Mouse (Mus musculus) heart, embryonic 14.5 days (tissue): ENCODE measurements around the gene Nadk. TPM values are rescaled to one million over a fixed set of nuclear protein-coding genes. Genes with fewer than 3 reads are reported as not detected.

ENCODE experiments used
- ATAC-seq: fragments of 200-750 bp; cut with Nextera tagmentation; 2 replicates; pipeline ENCODE4 v1.8.0; 2017; ENCODE audit warnings: low read depth, moderate TSS enrichment; ENCODE audit not compliant: insufficient number of reproducible peaks, insufficient read depth, low FRiP score
- H3K27ac ChIP-seq, 2 experiments: fragments of 200-500 bp in 1 of 2; fragments of 300-500 bp in 1 of 2; sonication (generic) in 1 of 2; replicated peaks in 1 of 2; 2 replicates each; pipeline ENCODE4 v1.5.1; 2012 to 2014; ENCODE audit warnings: low read depth in 2 of 2, low read length in 2 of 2, control low read depth in 1 of 2, mild to moderate bottlenecking in 1 of 2, mixed read lengths in 1 of 2; ENCODE audit not compliant: control insufficient read depth in 1 of 2, insufficient read depth in 1 of 2
- H3K27me3 ChIP-seq: fragments of 300-500 bp; sonication (generic); 2 replicates; pipeline ENCODE4 v1.6.1; 2014; ENCODE audit warnings: mild to moderate bottlenecking, low read length, control low read depth; ENCODE audit not compliant: control insufficient read depth, insufficient read depth
- H3K36me3 ChIP-seq: fragments of 300-500 bp; sonication (generic); 2 replicates; pipeline ENCODE4 v1.6.1; 2014; ENCODE audit warnings: mild to moderate bottlenecking, control low read depth, low read length, mixed read lengths; ENCODE audit not compliant: control insufficient read depth, insufficient read depth
- H3K4me1 ChIP-seq, 2 experiments: fragments of 200-500 bp in 1 of 2; fragments of 300-500 bp in 1 of 2; sonication (generic) in 1 of 2; 2 replicates each; pipeline ENCODE4 v1.6.1; 2012 to 2014; ENCODE audit warnings: low read length in 2 of 2, control low read depth in 1 of 2, mixed read lengths in 1 of 2; ENCODE audit not compliant: control insufficient read depth in 2 of 2, insufficient read depth in 2 of 2
- H3K4me2 ChIP-seq: fragments of 300-500 bp; sonication (generic); 2 replicates; pipeline ENCODE4 v1.6.1; 2014; ENCODE audit warnings: mild to moderate bottlenecking, low read length
- H3K4me3 ChIP-seq, 2 experiments: fragments of 200-500 bp in 1 of 2; fragments of 300-500 bp in 1 of 2; sonication (generic) in 1 of 2; 2 replicates each; pipeline ENCODE4 v1.5.1; 2012 to 2014; ENCODE audit warnings: low read length in 2 of 2, mild to moderate bottlenecking in 2 of 2, control low read depth in 1 of 2, low read depth in 1 of 2, moderate library complexity in 1 of 2; ENCODE audit not compliant: control insufficient read depth in 1 of 2, insufficient read depth in 1 of 2
- H3K9ac ChIP-seq: fragments of 300-500 bp; sonication (generic); 2 replicates; pipeline ENCODE4 v1.6.1; 2014; ENCODE audit warnings: mild to moderate bottlenecking, low read length
- H3K9me3 ChIP-seq: fragments of 300-500 bp; sonication (generic); 2 replicates; pipeline ENCODE4 v1.6.1; 2016; ENCODE audit warnings: low read length, control low read depth; ENCODE audit not compliant: control insufficient read depth
- WGBS: fragments of 180-500 bp; shearing (Covaris S2); extraction: QIAGEN DNeasy Blood & Tissue Kit; methylation state at CpG from one replicate; pipeline ENCODE4 v1.1.7; 2014; 5-methylcytosine and 5-hydroxymethylcytosine counted together
- polyA plus RNA-seq: library from polyadenylated mRNA; unstranded; fragments of >200 nt; fragmentation: Nextera tagmentation; extraction: Ambion mirVana; gene quantifications from 2 replicates; pipeline ENCODE4 v1.2.1, GENCODE M21; 2014

Nadk gene
- polyA plus RNA-seq, 1 experiment from 2014 or later, result 51.4 TPM

DNA sequence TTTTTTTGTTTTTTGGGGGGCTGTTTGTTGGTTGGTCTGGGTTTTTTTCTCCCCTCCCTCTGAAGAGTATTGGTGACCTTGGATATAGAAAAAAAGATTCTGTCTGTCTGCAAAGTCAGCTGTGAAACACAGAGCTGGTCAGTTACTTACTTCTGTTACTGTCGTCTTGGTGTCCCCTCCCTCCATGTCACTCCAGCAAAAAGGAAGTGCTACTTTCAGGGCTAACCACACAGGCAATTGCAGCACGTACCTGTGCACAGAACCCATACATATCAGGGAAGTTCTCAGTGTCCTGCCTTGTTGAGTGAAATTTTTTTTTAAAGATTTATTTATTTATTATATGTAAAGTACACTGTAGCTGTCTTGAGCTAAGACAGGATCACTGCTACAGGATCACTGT lies 11.7 kb upstream of the Nadk start:
- H3K4me3 ChIP-seq, result no peak overlapping the region
- H3K9me3 ChIP-seq, result no peaks in the 10 kb centered on the region
- H3K4me1 ChIP-seq, result no peaks in the 10 kb centered on the region
- ATAC-seq, result no peak
- no peaks in the 10 kb centered on the region for H3K27me3 ChIP-seq
- no peak overlapping the region for H3K4me2 ChIP-seq
- H3K9ac ChIP-seq, result no peak overlapping the region
- WGBS, result 76% methylated on average over 2 of the region's 2 CpGs
- H3K36me3 ChIP-seq, result peaks cover 93% of the 10 kb centered on the region
- no peak overlapping the region for H3K27ac ChIP-seq

DNA sequence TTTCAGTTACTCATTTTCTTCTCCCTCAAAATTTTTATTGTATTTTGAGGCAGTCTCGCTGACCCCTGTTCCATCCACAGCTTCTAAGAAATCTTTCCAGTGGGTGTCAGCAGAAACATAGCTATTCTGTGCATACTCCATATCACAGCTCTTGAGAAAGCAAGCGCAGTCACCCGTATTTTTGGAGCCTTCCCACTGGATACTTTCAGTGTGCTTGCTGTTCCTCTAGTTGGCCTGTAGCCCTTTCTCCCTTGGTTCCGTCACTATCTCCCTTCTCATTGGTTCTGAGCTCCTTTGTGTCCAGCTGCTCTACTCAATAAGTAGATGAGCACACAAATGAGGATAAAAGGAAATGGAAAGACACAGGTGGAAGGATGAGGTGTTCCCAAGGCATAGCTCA lies 11.1 kb upstream of the Nadk start:
- Histone ChIP-seq H3K9ac (no peak overlapping the region), H3K4me3 (no peak overlapping the region), H3K9me3 (no peaks in the 10 kb centered on the region), H3K4me2 (no peak overlapping the region), H3K36me3 (peaks cover 93% of the 10 kb centered on the region), H3K27me3 (no peaks in the 10 kb centered on the region), H3K4me1 (no peaks in the 10 kb centered on the region), H3K27ac (no peak overlapping the region)
- ATAC-seq, result no peak
- 92% methylated on average over 4 of the region's 4 CpGs for WGBS

DNA sequence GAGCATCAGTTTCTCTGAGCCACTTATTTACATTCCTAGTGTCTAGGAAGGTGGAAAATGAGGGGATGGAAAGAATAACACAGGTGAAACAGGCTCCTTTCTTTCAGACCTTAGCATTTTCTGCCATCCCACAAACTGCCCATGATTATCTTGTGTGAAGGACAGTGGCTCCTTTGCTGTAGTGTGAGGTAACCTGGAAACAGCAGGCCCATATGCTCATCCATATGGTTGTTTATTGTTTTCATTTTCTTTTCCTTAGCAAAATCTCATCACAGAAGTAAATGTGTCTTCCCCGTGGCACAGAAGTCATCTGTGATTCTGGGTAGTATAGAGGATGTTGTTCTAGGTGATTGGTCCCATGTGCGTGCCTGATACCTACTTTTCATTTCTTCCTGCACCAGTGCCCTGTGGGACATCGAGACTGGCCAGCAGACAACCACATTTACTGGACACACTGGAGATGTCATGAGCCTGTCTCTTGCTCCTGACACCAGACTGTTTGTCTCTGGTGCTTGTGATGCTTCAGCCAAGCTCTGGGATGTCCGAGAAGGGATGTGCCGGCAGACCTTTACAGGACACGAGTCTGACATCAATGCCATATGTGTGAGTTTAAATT lies 9.2 kb upstream of the Nadk start:
- Histone ChIP-seq H3K4me2 (no peak overlapping the region), H3K36me3 (peaks cover 99% of the 10 kb centered on the region), H3K4me3 (no peak overlapping the region), H3K27me3 (no peaks in the 10 kb centered on the region), H3K9ac (no peak overlapping the region), H3K27ac (no peak overlapping the region), H3K9me3 (no peaks in the 10 kb centered on the region), H3K4me1 (no peaks in the 10 kb centered on the region)
- WGBS, result 90% methylated on average over 6 of the region's 6 CpGs
- no peak for ATAC-seq

DNA sequence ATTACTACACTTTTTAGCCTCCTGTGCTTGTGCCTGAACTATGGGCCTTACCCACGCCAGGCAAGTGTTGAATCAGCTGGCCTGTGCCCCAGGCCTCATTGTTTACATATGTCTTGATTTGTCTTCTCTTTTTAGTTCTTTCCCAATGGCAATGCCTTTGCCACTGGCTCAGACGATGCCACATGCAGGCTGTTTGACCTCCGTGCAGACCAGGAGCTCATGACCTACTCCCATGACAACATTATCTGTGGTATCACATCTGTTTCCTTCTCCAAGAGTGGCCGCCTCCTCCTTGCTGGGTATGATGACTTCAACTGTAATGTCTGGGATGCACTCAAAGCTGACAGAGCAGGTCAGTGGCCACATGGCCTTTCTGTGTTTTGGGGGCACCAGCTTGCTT lies 7.3 kb upstream of the Nadk start:
- H3K36me3 ChIP-seq, result peaks cover 100% of the 10 kb centered on the region
- H3K27ac ChIP-seq, result no peak overlapping the region
- no peaks in the 10 kb centered on the region for H3K27me3 ChIP-seq
- no peak for ATAC-seq
- H3K9ac ChIP-seq, result no peak overlapping the region
- peaks cover 0 to 8% of the 10 kb centered on the region in 2 experiments; a peak in 2 of 4 replicates for H3K4me1 ChIP-seq
- H3K9me3 ChIP-seq, result no peaks in the 10 kb centered on the region
- no peak overlapping the region for H3K4me2 ChIP-seq
- no peak overlapping the region for H3K4me3 ChIP-seq
- 62% methylated on average over 4 of the region's 4 CpGs for WGBS

DNA sequence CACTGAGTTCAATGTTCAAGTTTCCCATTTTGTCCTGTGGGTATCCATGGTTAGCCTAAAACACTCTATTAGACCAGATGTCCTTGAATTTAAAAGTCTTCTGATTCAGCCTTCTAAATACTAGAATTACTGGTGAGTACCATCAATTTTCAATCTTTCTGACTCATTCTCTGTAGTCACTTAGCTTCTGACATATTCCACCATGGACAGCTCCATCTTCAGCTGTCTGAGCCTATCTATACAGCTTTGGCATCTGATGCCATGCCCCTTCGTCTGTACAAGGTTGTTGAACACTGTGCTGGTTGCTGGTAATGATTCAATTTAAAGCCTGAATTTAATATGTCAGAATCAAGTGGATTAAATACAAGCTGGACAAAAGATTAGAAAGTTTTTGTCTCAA lies 6.7 kb upstream of the Nadk start:
- no peaks in the 10 kb centered on the region for H3K27me3 ChIP-seq
- H3K9ac ChIP-seq, result no peak overlapping the region
- H3K27ac ChIP-seq, result no peak overlapping the region
- H3K4me3 ChIP-seq, result no peak overlapping the region
- no peak for ATAC-seq
- no peaks in the 10 kb centered on the region for H3K9me3 ChIP-seq
- no peak overlapping the region for H3K4me2 ChIP-seq
- 59% methylated on average over 1 of the region's 1 CpGs for WGBS
- H3K36me3 ChIP-seq, result peaks cover 100% of the 10 kb centered on the region
- peaks cover under 1 to 14% of the 10 kb centered on the region in 2 experiments; a peak in 3 of 4 replicates for H3K4me1 ChIP-seq

DNA sequence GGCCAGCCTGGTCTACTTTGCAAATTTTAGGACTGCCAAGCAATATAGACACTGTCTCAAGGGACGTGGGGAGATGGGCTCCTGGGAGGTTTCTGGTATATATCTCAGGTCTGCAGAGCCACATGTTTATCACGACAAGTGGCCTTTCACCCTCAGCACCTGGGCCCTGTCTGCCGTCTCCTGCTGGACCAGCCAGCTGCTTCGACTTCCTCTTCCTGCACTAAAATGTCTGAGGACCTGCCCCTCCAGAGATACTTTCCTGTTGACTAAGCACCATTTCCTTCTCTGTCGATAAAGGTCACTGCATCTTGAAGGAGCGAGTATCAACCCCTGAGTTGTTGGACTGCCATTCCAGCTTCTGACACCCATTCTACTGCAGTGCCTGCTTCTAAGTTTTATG lies 2.7 kb upstream of the Nadk start:
- no peak overlapping the region for H3K4me3 ChIP-seq
- peaks cover 26 to 39% of the 10 kb centered on the region in 2 experiments for H3K4me1 ChIP-seq
- H3K27ac ChIP-seq, result no peak overlapping the region
- no peaks in the 10 kb centered on the region for H3K9me3 ChIP-seq
- 63% methylated on average over 6 of the region's 6 CpGs for WGBS
- no peak for ATAC-seq
- H3K36me3 ChIP-seq, result peaks cover 69% of the 10 kb centered on the region
- H3K4me2 ChIP-seq, result no peak overlapping the region
- no peaks in the 10 kb centered on the region for H3K27me3 ChIP-seq
- H3K9ac ChIP-seq, result no peak overlapping the region

DNA sequence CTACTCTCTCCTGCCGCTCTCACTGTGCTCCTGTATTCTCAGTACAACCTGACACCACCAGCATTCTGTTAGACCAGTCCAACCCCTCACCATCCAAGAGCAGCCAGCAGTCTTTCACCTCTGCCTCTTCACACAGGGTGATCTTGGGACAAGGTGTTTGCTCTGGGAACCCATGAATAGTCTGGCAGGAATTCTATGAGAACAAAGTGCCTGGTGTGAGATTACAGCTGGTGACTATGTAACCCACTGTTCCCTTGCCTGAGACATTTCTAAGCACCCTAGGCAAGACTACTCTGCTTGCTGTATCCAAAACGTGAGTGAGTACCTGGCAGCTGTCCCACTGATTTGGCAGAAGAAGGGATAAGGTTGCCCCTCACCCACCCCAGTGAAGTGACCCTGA lies 1.2 kb upstream of the Nadk start:
- WGBS, result 31% methylated on average over 2 of the region's 2 CpGs
- peaks cover 55% of the 10 kb centered on the region for H3K36me3 ChIP-seq
- no peak overlapping the region; the same call in 1 of the 2 replicates for H3K9ac ChIP-seq
- ATAC-seq, result no peak
- peaks cover 29 to 47% of the 10 kb centered on the region in 2 experiments for H3K4me1 ChIP-seq
- no peaks in the 10 kb centered on the region for H3K27me3 ChIP-seq
- no peak overlapping the region for H3K4me2 ChIP-seq
- H3K4me3 ChIP-seq, result no peak overlapping the region
- H3K9me3 ChIP-seq, result no peaks in the 10 kb centered on the region
- H3K27ac ChIP-seq, result peak overlapping the region; percentile 23 to 92
